Mouse (Mus musculus): ENCODE measurements around the gene Synj1.

DNA sequence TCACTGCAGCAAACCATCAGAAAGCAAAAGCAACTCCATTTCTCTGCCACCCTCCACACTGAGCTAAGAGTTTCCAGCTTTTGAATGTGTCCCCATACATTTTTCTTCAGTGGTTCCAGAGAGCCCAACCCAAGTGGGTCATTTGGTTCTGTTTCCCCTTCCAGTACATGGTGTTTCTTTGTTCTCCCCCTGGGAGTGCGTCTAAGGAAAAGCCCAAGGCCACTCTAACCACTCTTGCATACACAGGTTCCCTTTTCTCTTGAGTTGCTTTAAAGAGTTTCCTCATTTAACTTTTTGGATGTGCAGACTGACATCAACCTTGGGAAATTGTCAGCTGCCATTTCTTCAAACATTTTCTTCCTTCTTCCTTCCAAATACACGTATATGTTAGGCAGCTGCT, 10.0 kb downstream of the Synj1 start:
- TF ChIP-seq CTCF (IDR thresholded peaks at IDR 0.05; ENCODE audit: borderline replicate concordance, control insufficient read depth, extremely low read depth, insufficient read depth, low read length, poor library complexity) (no peak), POLR2A (IDR thresholded peaks at IDR 0.05; ENCODE audit: control insufficient read depth, extremely low read depth, insufficient read depth, low read length, poor library complexity) (no peak)

All from thymus, adult 2 months (tissue).